Mouse (Mus musculus) kidney, adult 2 months (tissue): ENCODE results near the gene Zfp143.

Experiments used
- CTCF ChIP-seq: fragments of 200-500 bp; conservative IDR thresholded peaks from 2 replicates; pipeline ENCODE4 v1.5.1; 2011; ENCODE audit warnings: low read depth, mild to moderate bottlenecking, control low read depth, low read length, moderate library complexity, mixed read lengths; ENCODE audit not compliant: insufficient read depth, insufficient read length
- POLR2A ChIP-seq: fragments of 200-500 bp; IDR thresholded peaks from one replicate; pipeline ENCODE4 v1.6.1; 2011; ENCODE audit warnings: low read depth, low read length, control low read depth

- TF ChIP-seq CTCF: no peak
- TF ChIP-seq POLR2A: no peak
Measured at GRCm38 (mm10) chr7:110100854-110101253, 39.8 kb downstream of the Zfp143 start.
